Mouse (Mus musculus) hindbrain, postnatal 0 days (tissue): ENCODE data around the gene Junb. TPM values are rescaled to one million over a fixed set of nuclear protein-coding genes. Genes with fewer than 3 reads are reported as not detected.

Experiments used
- ATAC-seq: fragments of 200-750 bp; cut with Nextera tagmentation; 2 replicates; pipeline ENCODE4 v1.8.0; 2017; ENCODE audit warnings: mild to moderate bottlenecking, moderate TSS enrichment, moderate library complexity
- DNase-seq: peaks from one replicate; pipeline ENCODE4 v3.0.0-alpha.2; 2015; ENCODE audit warnings: low spot score
- H3K27ac ChIP-seq: fragments of 300-500 bp; sonication (generic); 2 replicates; pipeline ENCODE4 v1.5.1; 2014; ENCODE audit warnings: mild to moderate bottlenecking
- H3K27me3 ChIP-seq: fragments of 300-500 bp; sonication (generic); 2 replicates; pipeline ENCODE4 v1.6.1; 2014; ENCODE audit warnings: low read length, mixed read lengths; ENCODE audit not compliant: insufficient read depth
- H3K36me3 ChIP-seq: fragments of 300-500 bp; sonication (generic); 2 replicates; pipeline ENCODE4 v1.6.1; 2014; ENCODE audit warnings: low read length, mixed read lengths; ENCODE audit not compliant: insufficient read depth
- H3K4me1 ChIP-seq: fragments of 300-500 bp; sonication (generic); 2 replicates; pipeline ENCODE4 v1.6.1; 2014; ENCODE audit warnings: antibody characterized with exemption, low read length, mixed read lengths; ENCODE audit not compliant: insufficient read depth
- H3K4me2 ChIP-seq: fragments of 300-500 bp; sonication (generic); 2 replicates; pipeline ENCODE4 v1.6.1; 2014; ENCODE audit warnings: low read depth, mild to moderate bottlenecking, low read length, moderate library complexity, mixed read lengths
- H3K4me3 ChIP-seq: fragments of 300-500 bp; sonication (generic); 2 replicates; pipeline ENCODE4 v1.5.1; 2014; ENCODE audit warnings: low read length
- H3K9ac ChIP-seq: fragments of 300-500 bp; sonication (generic); replicated peaks from 2 replicates; pipeline ENCODE4 v1.6.1; 2014; ENCODE audit warnings: mild to moderate bottlenecking, low read length, moderate library complexity, mixed read lengths
- H3K9me3 ChIP-seq: fragments of 300-500 bp; sonication (generic); 2 replicates; pipeline ENCODE4 v1.6.1; 2016; ENCODE audit warnings: low read length, mixed read lengths
- CTCF ChIP-seq: IDR thresholded peaks from 2 replicates; pipeline ENCODE4 v1.5.1; 2016; ENCODE audit warnings: antibody characterized with exemption, control low read depth, low read depth
- WGBS: fragments of 180-500 bp; shearing (Covaris S2); extraction: QIAGEN DNeasy Blood & Tissue Kit; methylation state at CpG from one replicate; pipeline ENCODE4 v1.1.7; 2014; 5-methylcytosine and 5-hydroxymethylcytosine counted together
- polyA plus RNA-seq: library from polyadenylated mRNA; unstranded; fragments of >200 nt; fragmentation: Nextera tagmentation; extraction: Ambion mirVana; gene quantifications from 2 replicates; pipeline ENCODE4 v1.2.1, GENCODE M21; 2015
- total RNA-seq: library from RNA; depleted of rRNA; stranded (reverse); fragments of >200 nt; gene quantifications from 2 replicates; pipeline ENCODE4 v1.2.3, GENCODE M21; 2014

The Junb gene
- total and polyA plus RNA-seq, 2 experiments from 2014 or later, result 7.9 to 17.8 TPM

GRCm38 (mm10) chr8:84997649-84998295 is 19.3 kb upstream of the Junb start:
- TF ChIP-seq CTCF, result peak; percentile 95
- Histone ChIP-seq H3K36me3 (peaks cover 3% of the 10 kb centered on the region; the same call in 1 of the 2 replicates), H3K9ac (peak overlapping the region; percentile 38; the same call in 1 of the 2 replicates), H3K4me3 (no peak overlapping the region), H3K4me2 (peak overlapping the region; percentile 37), H3K27ac (0 out of 2 replicates have a peak overlapping the region, but pooled peaks have one; percentile 11), H3K27me3 (no peaks in the 10 kb centered on the region), H3K4me1 (peaks cover 6% of the 10 kb centered on the region; the same call in 1 of the 2 replicates), H3K9me3 (no peaks in the 10 kb centered on the region)
- ATAC-seq (peak; percentile 86), DNase-seq (peak; percentile 93)
- WGBS, result 4% methylated on average over 19 of the region's 19 CpGs

GRCm38 (mm10) chr8:84996978-84997377 is 18.5 kb upstream of the Junb start:
- Histone ChIP-seq H3K4me1 (peaks cover 6% of the 10 kb centered on the region; the same call in 1 of the 2 replicates), H3K4me3 (no peak overlapping the region), H3K9me3 (no peaks in the 10 kb centered on the region), H3K4me2 (no peak overlapping the region), H3K9ac (no peak overlapping the region), H3K36me3 (no peaks in the 10 kb centered on the region), H3K27me3 (no peaks in the 10 kb centered on the region), H3K27ac (no peak overlapping the region)
- no peak for ATAC-seq
- DNase-seq, result no peak
- TF ChIP-seq CTCF, result no peak
- WGBS, result 81% methylated on average over 5 of the region's 5 CpGs

- Histone ChIP-seq H3K9ac (no peak overlapping the region), H3K4me3 (no peak overlapping the region), H3K9me3 (no peaks in the 10 kb centered on the region), H3K27ac (no peak overlapping the region), H3K4me2 (0 out of 2 replicates have a peak overlapping the region, but pooled peaks have one; percentile 13), H3K27me3 (no peaks in the 10 kb centered on the region), H3K36me3 (no peaks in the 10 kb centered on the region), H3K4me1 (peaks cover 12% of the 10 kb centered on the region; the same call in 1 of the 2 replicates)
- ATAC-seq (no peak), DNase-seq (peak; percentile 53)
- 28% methylated on average over 25 of the region's 25 CpGs for WGBS
- TF ChIP-seq CTCF, result no peak
Measured at GRCm38 (mm10) chr8:84995680-84996079, 17.2 kb upstream of the Junb start.

GRCm38 (mm10) chr8:84994375-84994774 is 15.9 kb upstream of the Junb start:
- WGBS, result 96% methylated on average over 9 of the region's 9 CpGs
- DNase-seq, result no peak
- Histone ChIP-seq H3K4me3 (no peak overlapping the region), H3K4me1 (peaks cover 12% of the 10 kb centered on the region; the same call in 1 of the 2 replicates), H3K27ac (no peak overlapping the region), H3K4me2 (no peak overlapping the region), H3K36me3 (no peaks in the 10 kb centered on the region), H3K27me3 (no peaks in the 10 kb centered on the region), H3K9ac (no peak overlapping the region), H3K9me3 (no peaks in the 10 kb centered on the region)
- TF ChIP-seq CTCF, result no peak
- no peak for ATAC-seq

GRCm38 (mm10) chr8:84990836-84991235 is 12.3 kb upstream of the Junb start:
- Histone ChIP-seq H3K9ac (peak overlapping the region; percentile 78), H3K4me3 (peak overlapping the region; percentile 61), H3K36me3 (no peaks in the 10 kb centered on the region), H3K9me3 (no peaks in the 10 kb centered on the region), H3K27me3 (no peaks in the 10 kb centered on the region), H3K4me1 (0 out of 2 replicates have a peak, but pooled peaks cover 6% of the 10 kb centered on the region), H3K4me2 (peak overlapping the region; percentile 84), H3K27ac (peak overlapping the region; percentile 76)
- 2% methylated on average over 15 of the region's 15 CpGs for WGBS
- TF ChIP-seq CTCF, result no peak
- DNase-seq (peak; percentile 74), ATAC-seq (peak; percentile 59)

- WGBS, result under 1% methylated on average over 28 of the region's 28 CpGs
- peaks cover 10% of the 10 kb centered on the region for H3K4me1 ChIP-seq
- H3K36me3 ChIP-seq, result no peaks in the 10 kb centered on the region
- peak within 1 kb of the TSS; percentile 61 for H3K4me3 ChIP-seq
- no peaks in the 10 kb centered on the region for H3K9me3 ChIP-seq
- peak within 1 kb of the TSS; percentile 78 for H3K9ac ChIP-seq
- H3K27me3 ChIP-seq, result no peaks in the 10 kb centered on the region
- DNase-seq (peak; percentile 99), ATAC-seq (peak; percentile 94)
- H3K27ac ChIP-seq, result peak within 1 kb of the TSS; percentile 76
- TF ChIP-seq CTCF, result peak; percentile 96
- H3K4me2 ChIP-seq, result peak within 1 kb of the TSS; percentile 84
Measured at GRCm38 (mm10) chr8:84990349-84990748, 11.8 kb upstream of the Junb start, which contains the start of gene Hook2. Hook2 (plus strand) TSS chr8:84990603.

GRCm38 (mm10) chr8:84989810-84990209 is 11.3 kb upstream of the Junb start:
- peak; percentile 31 for ATAC-seq
- Histone ChIP-seq H3K27ac (peak overlapping the region; percentile 76), H3K27me3 (no peaks in the 10 kb centered on the region), H3K36me3 (no peaks in the 10 kb centered on the region), H3K4me3 (peak overlapping the region; percentile 61), H3K9ac (peak overlapping the region; percentile 78), H3K4me1 (peaks cover 15% of the 10 kb centered on the region), H3K9me3 (no peaks in the 10 kb centered on the region), H3K4me2 (peak overlapping the region; percentile 84)
- DNase-seq, result peak; percentile 93
- WGBS, result under 1% methylated on average over 15 of the region's 15 CpGs
- TF ChIP-seq CTCF, result peak; percentile 86
